Mouse (Mus musculus) layer of hippocampus, adult 2 months (tissue): ENCODE measurements around the gene Med13l. TPM values are rescaled to one million over a fixed set of nuclear protein-coding genes. Genes with fewer than 3 reads are reported as not detected.
A peak's percentile ranks its signal among the peaks of the same experiment; 100 is the strongest.

Source experiments
- DNase-seq, 2 experiments: peaks; one replicate each; pipeline ENCODE4 v3.0.0; 2022; ENCODE audit warnings: low spot score in 2 of 2
- H3K27ac ChIP-seq: fragments of 200-600 bp; 2 replicates; pipeline ENCODE4 v1.8.1; 2022
- H3K4me3 ChIP-seq: fragments of 200-600 bp; 2 replicates; pipeline ENCODE4 v1.8.1; 2022; ENCODE audit warnings: mild to moderate bottlenecking
- CTCF ChIP-seq: fragments of 200-600 bp; conservative IDR thresholded peaks from 2 replicates; pipeline ENCODE4 v1.8.1; 2022; ENCODE audit warnings: antibody characterized with exemption, mild to moderate bottlenecking, moderate library complexity
- total RNA-seq, 2 experiments: library from RNA; stranded (reverse); gene quantifications; 2 replicates each; pipeline ENCODE4 v1.2.3; 2021

Med13l gene
- total RNA-seq, 2 experiments from 2014 or later, result 121 to 128 TPM

DNA sequence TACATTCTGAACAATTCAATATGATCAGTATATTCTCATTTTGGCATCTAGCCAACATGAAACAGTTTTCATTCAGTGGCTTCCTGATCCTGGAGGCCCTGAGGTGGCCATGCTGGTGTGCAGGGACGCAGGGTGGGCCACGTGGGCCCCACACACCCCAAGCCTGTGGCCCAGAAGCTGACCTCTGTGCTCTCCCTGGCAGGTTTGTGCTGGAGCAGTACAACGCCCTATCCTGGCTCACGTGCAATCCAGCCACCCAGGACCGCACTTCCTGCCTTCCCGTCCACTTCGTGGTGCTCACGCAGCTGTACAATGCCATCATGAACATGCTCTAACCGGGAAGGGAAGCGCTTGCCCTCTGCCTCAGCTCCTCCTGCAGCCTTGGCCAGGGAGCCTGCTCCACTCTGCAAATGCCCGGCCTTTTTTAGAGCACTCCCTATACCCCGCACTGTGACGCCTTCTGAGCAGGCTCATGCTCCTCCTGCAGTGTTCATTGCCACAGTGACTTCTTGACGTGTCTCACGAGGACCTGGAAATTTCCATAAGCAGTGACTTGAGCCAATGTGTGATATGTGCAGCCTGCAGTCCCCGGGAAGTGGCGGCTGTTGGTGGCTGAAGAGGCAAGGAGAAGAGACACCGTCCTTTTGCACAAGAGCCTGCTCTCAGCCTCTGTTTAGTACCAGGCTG lies 202.2 kb downstream of the Med13l start:
- Histone ChIP-seq H3K4me3 (no peak overlapping the region), H3K27ac (no peak overlapping the region)
- no peak for DNase-seq

GRCm38 (mm10) chr5:118763353-118763752 lies 202.9 kb downstream of the Med13l start:
- no peak for DNase-seq
- peak; percentile 80 for TF ChIP-seq CTCF
- no peak overlapping the region for H3K4me3 ChIP-seq
- H3K27ac ChIP-seq, result no peak overlapping the region

More for the DNA sequence above, 202.2 kb downstream of the Med13l start:
- TF ChIP-seq CTCF, result no peak

- TF ChIP-seq CTCF, result no peak
- no peak for DNase-seq
- H3K4me3 ChIP-seq, result no peak overlapping the region
- no peak overlapping the region for H3K27ac ChIP-seq
Observed at GRCm38 (mm10) chr5:118769143-118769542, 208.7 kb downstream of the Med13l start.

GRCm38 (mm10) chr5:118773866-118774265 lies 213.4 kb downstream of the Med13l start:
- no peak overlapping the region for H3K4me3 ChIP-seq
- no peak overlapping the region for H3K27ac ChIP-seq
- peak; percentile 95 for TF ChIP-seq CTCF
- DNase-seq, result peak in 1 of 2 experiments; percentile 69

- TF ChIP-seq CTCF, result no peak
- no peak for DNase-seq
Observed at GRCm38 (mm10) chr5:118776396-118776795, 215.9 kb downstream of the Med13l start.

DNA sequence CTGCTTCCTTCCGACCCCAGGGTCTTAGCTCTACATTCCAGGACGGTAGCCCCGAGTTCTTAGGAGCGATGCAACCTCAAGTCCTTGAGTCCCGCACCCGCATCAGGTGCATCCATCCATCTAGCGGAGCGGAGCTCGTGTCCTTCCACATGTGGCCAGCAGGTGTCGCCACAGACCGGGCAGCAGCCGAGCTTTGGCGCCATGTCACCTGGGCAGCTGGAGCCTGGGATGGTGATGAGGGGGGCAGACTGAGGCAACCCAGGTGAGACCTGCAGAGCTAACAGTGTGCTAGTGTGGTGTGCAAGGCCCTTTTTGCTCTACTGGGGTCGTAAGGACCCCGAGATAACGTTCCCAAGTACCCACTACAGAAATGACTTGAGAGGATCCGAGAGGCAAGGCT lies 221.1 kb downstream of the Med13l start:
- DNase-seq, result peak in 1 of 2 experiments; percentile 78
- Histone ChIP-seq H3K27ac (no peak overlapping the region), H3K4me3 (no peak overlapping the region)
- TF ChIP-seq CTCF, result peak; percentile 100

More at GRCm38 (mm10) chr5:118776396-118776795, 215.9 kb downstream of the Med13l start:
- Histone ChIP-seq H3K4me3 (no peak overlapping the region), H3K27ac (no peak overlapping the region)

DNA sequence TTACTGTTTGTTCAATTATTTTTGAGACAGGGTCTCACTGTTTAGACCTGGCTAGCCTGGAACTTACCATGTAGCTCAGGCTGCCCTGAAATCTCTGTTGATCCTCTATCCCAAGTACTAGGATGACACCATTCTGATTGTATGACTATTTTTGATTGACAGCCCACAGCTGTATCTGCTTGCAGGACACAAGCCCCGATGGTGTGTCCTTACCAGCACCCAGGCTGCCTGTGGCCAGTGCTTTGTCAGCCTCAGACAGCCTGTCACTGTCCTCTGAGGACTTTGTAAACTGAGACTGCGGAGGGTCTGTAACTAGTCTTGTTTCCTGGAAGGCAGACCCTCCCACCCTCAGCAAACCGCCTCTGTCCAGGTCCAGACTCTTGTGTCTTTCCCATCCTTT lies 221.7 kb downstream of the Med13l start:
- no peak overlapping the region for H3K4me3 ChIP-seq
- TF ChIP-seq CTCF, result no peak
- no peak overlapping the region for H3K27ac ChIP-seq
- no peak for DNase-seq

DNA sequence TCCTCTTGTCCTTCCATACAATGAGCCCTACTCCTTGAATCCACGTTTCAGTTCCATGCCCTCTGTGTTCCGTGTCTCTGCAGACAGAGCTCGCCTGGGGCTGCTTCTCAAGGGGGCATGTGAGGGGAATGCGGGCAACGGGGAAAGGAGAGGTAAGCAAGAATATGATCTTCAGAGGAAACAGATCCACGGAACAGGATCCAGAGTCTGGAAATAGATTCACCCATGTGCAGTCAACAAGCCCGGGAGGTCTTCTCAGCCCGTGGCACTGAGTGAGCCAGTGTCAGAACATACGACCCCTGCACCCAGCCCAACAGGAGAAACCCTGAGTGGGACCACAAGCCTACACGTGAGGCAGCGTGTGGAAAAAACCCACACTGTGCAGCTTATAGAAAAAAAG lies 228.7 kb downstream of the Med13l start:
- DNase-seq, result no peak
- H3K4me3 ChIP-seq, result no peak overlapping the region
- TF ChIP-seq CTCF, result no peak
- H3K27ac ChIP-seq, result no peak overlapping the region

DNA sequence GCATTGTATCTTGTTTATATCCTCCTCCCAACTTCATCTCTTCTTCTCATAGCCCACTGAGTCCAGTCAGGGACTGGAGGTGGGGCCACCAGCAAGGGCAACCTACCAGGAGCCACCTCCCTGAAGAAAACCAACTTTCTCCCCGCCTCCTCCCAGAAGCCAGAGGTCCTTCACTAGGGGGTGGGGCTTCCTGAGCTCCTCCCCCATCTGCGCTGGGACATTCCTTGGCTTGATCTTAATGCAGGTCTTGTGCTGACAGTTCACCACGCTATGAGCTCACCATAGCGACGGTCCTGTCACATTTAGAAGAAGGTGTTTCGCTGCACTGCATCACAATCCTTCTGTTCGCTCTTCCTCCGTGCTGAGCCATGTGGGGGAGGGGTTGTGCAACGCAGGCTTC lies 229.3 kb downstream of the Med13l start:
- no peak for TF ChIP-seq CTCF
- no peak overlapping the region for H3K27ac ChIP-seq
- H3K4me3 ChIP-seq, result no peak overlapping the region
- no peak for DNase-seq

GRCm38 (mm10) chr5:118797811-118798210 lies 237.3 kb downstream of the Med13l start:
- Histone ChIP-seq H3K27ac (no peak overlapping the region), H3K4me3 (no peak overlapping the region)
- DNase-seq, result no peak
- no peak for TF ChIP-seq CTCF

- TF ChIP-seq CTCF, result no peak
- Histone ChIP-seq H3K27ac (no peak overlapping the region), H3K4me3 (no peak overlapping the region)
- DNase-seq, result no peak
Observed at GRCm38 (mm10) chr5:118801592-118801991, 241.1 kb downstream of the Med13l start.

DNA sequence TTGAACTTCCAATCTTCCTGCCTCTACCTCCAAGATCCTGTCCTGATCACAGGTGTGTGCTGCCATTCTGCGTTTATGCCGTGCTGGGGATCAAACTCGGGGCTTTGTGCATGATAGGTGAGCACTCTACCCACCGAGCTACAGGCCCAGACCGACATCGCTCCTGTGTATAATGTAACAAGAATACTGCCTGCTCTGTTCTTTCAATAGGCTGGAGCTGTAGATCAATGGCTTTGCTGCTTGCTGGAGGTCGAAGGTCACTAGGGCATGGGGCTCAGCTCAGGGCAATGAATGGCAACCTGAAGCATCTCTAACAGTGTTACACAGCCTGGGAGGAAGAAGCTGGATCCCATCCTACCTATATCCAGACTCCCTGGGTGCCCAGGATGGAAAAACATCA lies 241.6 kb downstream of the Med13l start:
- no peak for DNase-seq
- no peak for TF ChIP-seq CTCF
- H3K4me3 ChIP-seq, result no peak overlapping the region
- H3K27ac ChIP-seq, result no peak overlapping the region

DNA sequence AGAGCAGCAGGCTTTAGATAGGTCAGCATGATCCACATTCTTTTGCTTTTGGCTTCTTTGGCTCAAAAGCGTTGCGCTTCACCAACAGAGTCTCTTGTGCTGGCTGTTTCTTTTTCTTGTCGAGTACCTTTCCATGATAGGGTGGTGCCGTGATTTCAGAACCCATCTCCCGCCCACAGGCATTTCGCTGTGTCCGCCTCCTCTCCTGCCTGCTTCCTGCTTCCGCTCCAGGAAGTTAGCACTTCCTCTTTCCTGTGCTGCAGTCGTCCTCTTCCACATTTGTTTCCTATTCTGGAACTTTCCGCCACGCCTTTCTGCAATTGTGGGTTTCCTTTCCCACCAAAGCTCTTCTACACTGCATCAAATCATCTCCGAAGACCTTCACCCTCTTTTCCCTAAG lies 248.5 kb downstream of the Med13l start:
- Histone ChIP-seq H3K4me3 (no peak overlapping the region), H3K27ac (no peak overlapping the region)
- no peak for TF ChIP-seq CTCF
- DNase-seq, result no peak

- DNase-seq, result no peak
- no peak overlapping the region for H3K4me3 ChIP-seq
- no peak for TF ChIP-seq CTCF
- no peak overlapping the region for H3K27ac ChIP-seq
Observed at GRCm38 (mm10) chr5:118809588-118809987, 249.1 kb downstream of the Med13l start.
